Mouse (Mus musculus) E14TG2a.4 (cell line): Measurements from ENCODE around the gene Fgd2.

ENCODE experiments used
- CTCF ChIP-seq: conservative IDR thresholded peaks from 2 replicates; pipeline ENCODE4 v1.5.1; 2014; ENCODE audit warnings: low read length
- NANOG ChIP-seq: IDR thresholded peaks from 2 replicates; pipeline ENCODE4 v1.6.1; 2014; ENCODE audit warnings: borderline replicate concordance, low read length, mixed read lengths
- POU5F1 ChIP-seq: IDR thresholded peaks from 2 replicates; pipeline ENCODE4 v1.6.1; 2014; ENCODE audit warnings: low read length, borderline replicate concordance

GRCm38 (mm10) chr17:29321765-29322602 is 38.7 kb upstream of the Fgd2 start:
- TF ChIP-seq CTCF (no peak), POU5F1 (no peak), NANOG (no peak)
